Mouse (Mus musculus) brain, embryonic 14.5 days (tissue): Measurements from ENCODE around the gene Specc1l.

Experiments used
- CTCF ChIP-seq: fragments of 200-500 bp; IDR thresholded peaks from 2 replicates; pipeline ENCODE4 v1.5.1; 2012; ENCODE audit warnings: inconsistent platforms, mild to moderate bottlenecking, moderate library complexity, borderline replicate concordance; ENCODE audit not compliant: insufficient read depth, insufficient read length; ENCODE audit errors: extremely low read depth
- POLR2A ChIP-seq: fragments of 200-500 bp; IDR thresholded peaks from 2 replicates; pipeline ENCODE4 v1.6.1; 2012; ENCODE audit warnings: mild to moderate bottlenecking, inconsistent platforms, borderline replicate concordance; ENCODE audit not compliant: poor library complexity, insufficient read depth, insufficient read length, severe bottlenecking; ENCODE audit errors: extremely low read depth

DNA sequence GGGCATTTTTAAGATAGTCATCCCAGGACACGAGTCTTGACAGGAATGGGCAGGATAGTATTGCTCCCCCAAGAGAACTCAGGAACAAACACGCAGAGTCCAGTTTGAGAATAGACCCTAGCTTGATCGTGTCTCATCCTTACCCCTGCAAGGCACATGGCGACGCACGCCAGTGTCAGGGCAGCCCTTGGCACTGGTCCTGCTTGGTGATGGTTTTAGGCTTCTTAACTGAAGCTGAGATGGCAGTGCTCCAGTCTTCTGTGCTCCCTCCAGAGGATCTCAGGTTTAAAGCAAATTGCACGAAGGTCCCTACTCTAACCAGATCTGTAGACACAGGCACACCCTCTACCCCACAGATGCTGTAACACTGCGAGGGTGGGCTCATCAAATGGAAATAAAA is 103.9 kb downstream of the Specc1l start:
- TF ChIP-seq POLR2A (no peak), CTCF (no peak)
